Mouse (Mus musculus) forebrain, postnatal 0 days (tissue): ENCODE data around the gene Tbx22. TPM values are rescaled to one million over a fixed set of nuclear protein-coding genes. Genes with fewer than 3 reads are reported as not detected.
A peak's percentile ranks its signal among the peaks of the same experiment; 100 is the strongest.

Experiments
- ATAC-seq: fragments of 200-750 bp; cut with Nextera tagmentation; 2 replicates; pipeline ENCODE4 v1.8.0; 2017; ENCODE audit warnings: mild to moderate bottlenecking, moderate library complexity
- DNase-seq: peaks from one replicate; pipeline ENCODE4 v3.0.0-alpha.2; 2015
- H3K27ac ChIP-seq: fragments of 300-500 bp; sonication (generic); 2 replicates; pipeline ENCODE4 v1.5.1; 2014; ENCODE audit warnings: low read depth, mild to moderate bottlenecking, antibody characterized with exemption, low read length, moderate library complexity, mixed read lengths
- H3K27me3 ChIP-seq: fragments of 300-500 bp; sonication (generic); 2 replicates; pipeline ENCODE4 v1.6.1; 2014; ENCODE audit warnings: mild to moderate bottlenecking, low read length, mixed read lengths; ENCODE audit not compliant: insufficient read depth
- H3K36me3 ChIP-seq: fragments of 300-500 bp; sonication (generic); 2 replicates; pipeline ENCODE4 v1.6.1; 2014; ENCODE audit warnings: mild to moderate bottlenecking, moderate library complexity; ENCODE audit not compliant: insufficient read depth
- H3K4me1 ChIP-seq: fragments of 300-500 bp; sonication (generic); 2 replicates; pipeline ENCODE4 v1.6.1; 2014; ENCODE audit warnings: antibody characterized with exemption; ENCODE audit not compliant: insufficient read depth
- H3K4me2 ChIP-seq: fragments of 300-500 bp; sonication (generic); 2 replicates; pipeline ENCODE4 v1.6.1; 2014; ENCODE audit warnings: low read depth, mild to moderate bottlenecking, moderate library complexity
- H3K4me3 ChIP-seq: fragments of 300-500 bp; sonication (generic); 2 replicates; pipeline ENCODE4 v1.5.1; 2014; ENCODE audit warnings: low read depth, low read length, mixed read lengths
- H3K9ac ChIP-seq: fragments of 300-500 bp; sonication (generic); 2 replicates; pipeline ENCODE4 v1.6.1; 2014; ENCODE audit warnings: mild to moderate bottlenecking
- H3K9me3 ChIP-seq: fragments of 300-500 bp; sonication (generic); 2 replicates; pipeline ENCODE4 v1.6.1; 2016; ENCODE audit warnings: low read length
- CTCF ChIP-seq: sonication (generic); IDR thresholded peaks from 2 replicates; pipeline ENCODE4 v1.5.1; 2016; ENCODE audit warnings: antibody characterized with exemption, control low read depth, low read depth
- WGBS: fragments of 180-500 bp; shearing (Covaris S2); extraction: QIAGEN DNeasy Blood & Tissue Kit; methylation state at CpG from one replicate; pipeline ENCODE4 v1.1.7; 2014; 5-methylcytosine and 5-hydroxymethylcytosine counted together
- polyA plus RNA-seq: library from polyadenylated mRNA; unstranded; fragments of >200 nt; fragmentation: Nextera tagmentation; extraction: Ambion mirVana; gene quantifications from 2 replicates; pipeline ENCODE4 v1.2.1, GENCODE M21; 2015
- total RNA-seq: library from RNA; depleted of rRNA; stranded (reverse); fragments of >200 nt; gene quantifications from 2 replicates; pipeline ENCODE4 v1.2.3, GENCODE M21; 2014; rRNA removed

The Tbx22 gene
- 0.15 TPM in 1 of 2 replicates, not detected in the other for total RNA-seq
- 0.06 and 0.08 TPM in 2 replicates for polyA plus RNA-seq

- Histone ChIP-seq H3K4me3 (no peak within 1 kb of the TSS), H3K4me1 (no peaks in the 10 kb centered on the region), H3K4me2 (no peak within 1 kb of the TSS), H3K9ac (no peak within 1 kb of the TSS), H3K27ac (no peak within 1 kb of the TSS), H3K9me3 (no peaks in the 10 kb centered on the region), H3K36me3 (no peaks in the 10 kb centered on the region), H3K27me3 (no peaks in the 10 kb centered on the region)
- 47% methylated on average over 2 of the region's 2 CpGs for WGBS
- DNase-seq (no peak), ATAC-seq (no peak)
- no peak for TF ChIP-seq CTCF
Observed at GRCm38 (mm10) chrX:107667664-107668063, at the start of gene Tbx22. Gene Tbx22, plus strand, starts transcription at chrX:107667964.

GRCm38 (mm10) chrX:107668677-107669076 lies 913 bp downstream of the Tbx22 start:
- Histone ChIP-seq H3K4me2 (no peak overlapping the region), H3K36me3 (no peaks in the 10 kb centered on the region), H3K9me3 (no peaks in the 10 kb centered on the region), H3K9ac (no peak overlapping the region), H3K4me1 (no peaks in the 10 kb centered on the region), H3K4me3 (no peak overlapping the region), H3K27ac (no peak overlapping the region), H3K27me3 (no peaks in the 10 kb centered on the region)
- TF ChIP-seq CTCF, result no peak
- ATAC-seq, result no peak
- no peak for DNase-seq
- WGBS, result 35% methylated on average over 1 of the region's 1 CpGs

- Histone ChIP-seq H3K9ac (no peak overlapping the region), H3K27me3 (peaks cover 8% of the 10 kb centered on the region; the same call in 1 of the 2 replicates), H3K27ac (no peak overlapping the region), H3K4me1 (no peaks in the 10 kb centered on the region), H3K9me3 (no peaks in the 10 kb centered on the region), H3K36me3 (no peaks in the 10 kb centered on the region), H3K4me2 (peak overlapping the region; percentile 41), H3K4me3 (peak overlapping the region; percentile 26)
- ATAC-seq (peak; percentile 56; the same call in 1 of the 2 replicates), DNase-seq (peak; percentile 28)
- no peak for TF ChIP-seq CTCF
- 27% methylated on average over 10 of the region's 10 CpGs for whole genome bisulfite sequencing
Observed at GRCm38 (mm10) chrX:107679203-107679602, 11.4 kb downstream of the Tbx22 start.

GRCm38 (mm10) chrX:107708584-107708983 lies 40.8 kb downstream of the Tbx22 start:
- 89% methylated on average over 1 of the region's 1 CpGs for WGBS
- no peaks in the 10 kb centered on the region for H3K36me3 ChIP-seq
- no peak overlapping the region for H3K9ac ChIP-seq
- no peak overlapping the region for H3K27ac ChIP-seq
- no peak overlapping the region for H3K4me3 ChIP-seq
- no peaks in the 10 kb centered on the region for H3K27me3 ChIP-seq
- no peaks in the 10 kb centered on the region for H3K4me1 ChIP-seq
- DNase-seq (no peak), ATAC-seq (no peak)
- H3K9me3 ChIP-seq, result no peaks in the 10 kb centered on the region
- no peak for TF ChIP-seq CTCF
- no peak overlapping the region for H3K4me2 ChIP-seq

GRCm38 (mm10) chrX:107723541-107723940 lies 55.8 kb downstream of the Tbx22 start:
- no peak for TF ChIP-seq CTCF
- Histone ChIP-seq H3K27me3 (no peaks in the 10 kb centered on the region), H3K9me3 (no peaks in the 10 kb centered on the region), H3K9ac (no peak overlapping the region), H3K4me3 (no peak overlapping the region), H3K27ac (no peak overlapping the region), H3K4me2 (no peak overlapping the region), H3K4me1 (no peaks in the 10 kb centered on the region), H3K36me3 (no peaks in the 10 kb centered on the region)
- no peak for ATAC-seq
- WGBS, result 36% methylated on average over 1 of the region's 1 CpGs
- DNase-seq, result no peak

Other genes starting within 250 kb of the Tbx22 start
- gene Tent5d, start 124.6 kb downstream of the Tbx22 start, total RNA-seq, result 1.1 TPM in 1 of 2 replicates, not detected in the other
- gene Tent5d, start 124.6 kb downstream of the Tbx22 start, polyA plus RNA-seq, result 0.10 and 0.29 TPM in 2 replicates
- gene 2610002M06Rik, start 148.4 kb downstream of the Tbx22 start, total RNA-seq, result 32.0 and 33.3 TPM in 2 replicates
- gene 2610002M06Rik, start 148.4 kb downstream of the Tbx22 start, polyA plus RNA-seq, result 14.5 and 17.1 TPM in 2 replicates